Mouse (Mus musculus) kidney, postnatal 14 days (tissue): Measurements from ENCODE around the gene Olfr56.
"Not testable (repeated sequence)": the region's sequence is repeated elsewhere in the genome, so short reads cannot be mapped to it uniquely, and the experiment has no call there.

ENCODE experiments used
- DNase-seq: peaks from one replicate; pipeline ENCODE4 v3.0.0; 2022; ENCODE audit warnings: mixed read lengths

Gene Olfr56

DNA sequence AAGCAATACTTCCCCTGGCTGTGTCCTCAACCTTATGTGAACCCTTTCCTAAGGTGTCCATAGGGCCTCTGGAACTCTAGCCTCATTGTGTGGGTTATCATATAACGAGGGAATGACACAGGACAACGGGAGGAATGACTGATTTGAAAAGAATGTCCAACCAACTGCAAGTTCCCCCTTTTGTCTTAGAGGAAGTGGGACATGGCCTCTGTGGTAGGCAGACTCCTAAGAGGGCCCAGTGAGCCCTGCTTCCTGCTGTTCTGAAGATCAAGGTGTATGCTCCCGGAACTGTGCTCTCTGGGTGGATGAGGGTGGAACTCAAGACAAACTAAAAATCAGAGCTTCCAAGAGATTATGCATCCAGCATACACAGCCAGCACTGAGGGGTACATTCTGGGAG, 81.4 kb downstream of the Olfr56 start:
- not testable (repeated sequence) for DNase-seq

GRCm38 (mm10) chr11:49061865-49062264, 83.2 kb downstream of the Olfr56 start:
- not testable (repeated sequence) for DNase-seq

DNA sequence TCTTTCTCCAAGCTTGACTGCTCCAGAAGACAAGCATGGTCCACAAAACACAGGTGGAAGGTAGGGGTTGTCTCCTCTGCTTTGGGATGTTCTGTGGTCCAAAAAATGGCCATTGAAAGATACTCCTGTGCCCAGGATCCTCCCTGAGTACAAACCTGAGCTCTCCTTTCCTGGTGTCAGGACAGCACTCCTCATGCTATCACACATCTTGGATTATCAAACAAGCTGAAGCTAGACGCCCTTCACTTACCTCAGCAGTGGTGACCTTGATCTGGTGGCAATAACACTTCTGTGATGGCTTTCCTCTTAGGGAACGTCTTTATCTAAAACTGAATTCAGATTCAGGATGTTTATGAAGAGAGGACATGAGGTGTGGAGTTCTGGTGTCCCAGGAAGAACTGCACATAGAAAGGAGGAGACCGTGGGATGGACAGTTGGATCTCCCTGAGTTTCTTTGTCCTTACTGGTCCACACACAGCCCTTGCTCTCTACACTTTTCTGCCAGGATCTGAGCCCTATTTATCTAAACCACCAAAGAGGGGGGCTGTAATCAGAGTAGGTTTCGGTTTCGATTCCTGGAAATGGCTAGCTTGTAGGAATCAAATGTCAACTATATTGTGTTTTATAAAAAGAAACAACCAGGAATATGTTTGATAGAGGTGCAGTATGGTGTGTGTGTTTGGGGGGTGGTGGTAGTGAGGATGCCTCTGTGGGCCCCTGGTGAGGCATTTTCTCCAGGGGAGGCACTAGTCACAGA, 85.2 kb downstream of the Olfr56 start, which contains the start of gene Tgtp2:
Gene Tgtp2 (minus strand): TSS at position 494 of the 757 bp plus-strand sequence.
- not testable (repeated sequence) for DNase-seq

- no peak for DNase-seq
Observed at GRCm38 (mm10) chr11:49068358-49068757, 89.7 kb downstream of the Olfr56 start.

GRCm38 (mm10) chr11:49076001-49076757, 97.5 kb downstream of the Olfr56 start, which contains the start of gene Ifi47:
Gene Ifi47, plus strand, starts transcription at chr11:49076587.
- DNase-seq, result peak; percentile 59

GRCm38 (mm10) chr11:49077012-49077411, 98.3 kb downstream of the Olfr56 start:
- DNase-seq, result no peak

- DNase-seq, result no peak
Observed at GRCm38 (mm10) chr11:49078719-49079118, 100.0 kb downstream of the Olfr56 start.

- DNase-seq, result no peak
Observed at GRCm38 (mm10) chr11:49080636-49081035, 101.9 kb downstream of the Olfr56 start.

DNA sequence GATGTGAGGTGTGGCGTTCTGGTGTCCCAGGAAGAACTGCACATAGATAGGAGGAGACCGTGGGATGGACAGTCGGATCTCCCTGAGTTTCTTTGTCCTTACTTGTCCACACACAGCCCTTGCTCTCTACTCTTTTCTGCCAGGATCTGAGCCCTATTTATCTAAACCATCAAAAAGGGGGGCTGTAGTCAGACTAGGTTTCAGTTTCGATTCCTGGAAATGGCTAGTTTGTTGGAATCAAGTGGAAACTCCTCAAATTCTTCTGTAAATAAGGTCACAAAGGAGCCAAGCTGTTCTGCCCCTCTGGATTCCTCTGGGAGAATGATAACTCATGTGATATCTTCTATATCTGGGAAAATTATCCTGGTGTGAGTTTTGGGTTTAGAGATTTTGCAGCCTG, 102.7 kb downstream of the Olfr56 start:
- DNase-seq, result no peak

GRCm38 (mm10) chr11:49081886-49082285, 103.2 kb downstream of the Olfr56 start:
- no peak for DNase-seq

- no peak for DNase-seq
Observed at GRCm38 (mm10) chr11:49083146-49083545, 104.5 kb downstream of the Olfr56 start.

DNA sequence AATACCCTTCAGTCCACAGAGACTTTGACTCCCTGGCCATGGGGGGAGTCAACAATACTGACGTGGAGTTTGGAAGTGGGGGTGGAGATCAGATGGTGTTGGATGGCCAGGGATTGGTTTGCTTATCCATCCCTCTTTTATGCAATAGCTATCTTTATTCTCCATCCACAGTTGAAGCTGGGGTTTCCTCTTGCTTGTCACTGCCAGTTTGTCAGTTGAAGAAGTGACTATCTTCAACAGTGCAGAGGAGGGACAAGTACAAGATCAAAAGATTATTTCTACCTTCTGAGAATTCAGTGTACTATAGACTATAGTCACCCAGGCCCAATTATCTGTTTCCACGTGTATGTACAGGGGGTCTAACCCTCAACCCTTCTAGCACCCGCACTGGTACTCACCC, 105.1 kb downstream of the Olfr56 start:
- DNase-seq, result no peak

DNA sequence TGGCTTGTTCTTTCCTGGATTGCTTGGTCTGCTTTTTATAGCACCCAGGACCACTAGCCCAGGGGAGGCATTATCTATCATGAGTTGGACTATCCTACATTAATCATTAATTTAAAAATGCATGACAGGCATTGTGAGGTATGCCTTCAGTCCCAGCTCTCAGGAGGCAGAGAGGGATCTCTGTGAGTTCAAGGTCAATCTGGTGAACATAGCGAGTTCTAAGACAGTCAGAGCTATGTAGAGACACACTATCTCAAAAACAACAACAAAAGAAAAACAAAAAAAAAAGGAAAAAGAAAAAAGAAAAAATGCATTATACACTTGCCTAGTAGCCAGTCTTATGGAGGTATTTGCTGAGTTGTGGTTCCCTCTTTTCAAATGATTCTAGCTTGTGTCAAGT, 105.7 kb downstream of the Olfr56 start:
- DNase-seq, result no peak

GRCm38 (mm10) chr11:49084875-49085274, 106.2 kb downstream of the Olfr56 start:
- DNase-seq, result peak; percentile 47

GRCm38 (mm10) chr11:49086858-49087361, 108.2 kb downstream of the Olfr56 start:
- no peak for DNase-seq

- no peak for DNase-seq
Observed at GRCm38 (mm10) chr11:49087830-49088616, 109.3 kb downstream of the Olfr56 start.

DNA sequence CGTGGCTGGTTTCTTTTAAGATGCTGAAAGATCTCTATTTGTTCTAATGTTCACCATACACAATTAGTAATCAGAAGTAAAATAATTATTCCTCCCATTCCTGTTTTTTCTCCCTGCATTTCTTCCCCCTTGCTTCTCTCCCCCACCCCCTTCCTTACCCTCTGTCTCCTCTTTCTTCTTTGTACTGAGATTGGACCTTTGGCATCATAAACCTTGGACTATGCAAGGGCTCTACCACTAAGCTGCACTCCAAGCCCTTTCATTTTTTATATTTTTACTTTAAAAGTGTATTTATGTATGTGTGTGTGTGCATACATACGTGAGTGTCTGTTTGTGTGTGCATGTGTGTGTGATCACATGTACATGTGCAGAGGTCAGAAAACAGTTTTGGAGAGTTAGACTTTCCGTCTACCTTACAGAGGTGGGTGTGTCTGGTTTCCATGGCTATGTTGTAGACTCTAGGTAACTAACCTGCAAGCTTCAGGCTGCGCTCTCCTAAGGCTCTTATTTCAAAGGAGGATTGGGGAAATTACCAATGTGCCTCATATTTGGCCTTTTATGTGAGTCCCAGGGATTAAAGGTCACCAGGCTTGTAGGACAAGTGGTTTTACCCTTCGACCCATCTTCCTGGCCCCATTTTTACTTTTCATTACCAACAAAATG, 110.4 kb downstream of the Olfr56 start:
- DNase-seq, result no peak

- DNase-seq, result no peak
Observed at GRCm38 (mm10) chr11:49089735-49090507, 111.2 kb downstream of the Olfr56 start.

DNA sequence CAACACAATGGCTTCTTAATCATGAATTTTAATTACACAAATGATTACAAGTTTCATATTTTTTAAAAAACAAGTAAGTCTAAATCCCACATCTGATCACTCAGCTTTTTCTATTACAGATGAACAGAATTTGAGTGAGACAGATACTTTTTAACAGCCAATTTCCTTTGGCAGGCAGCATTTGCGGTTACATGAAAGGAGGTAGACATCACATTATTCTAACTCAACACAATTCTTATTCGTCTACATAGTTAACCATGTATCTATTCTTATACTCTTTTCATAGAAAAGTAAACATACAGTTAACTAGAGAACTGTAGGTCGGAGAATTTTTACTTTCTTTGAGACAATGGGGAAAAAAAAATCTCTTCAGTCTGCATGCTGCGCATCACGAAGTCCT, 111.9 kb downstream of the Olfr56 start:
- no peak for DNase-seq

GRCm38 (mm10) chr11:49091171-49091570, 112.5 kb downstream of the Olfr56 start:
- no peak for DNase-seq

GRCm38 (mm10) chr11:49092053-49092586, 113.4 kb downstream of the Olfr56 start:
- no peak for DNase-seq
